Comparison of ENCODE assay signal across 21 mouse cellular contexts in the genomic region with DNA sequence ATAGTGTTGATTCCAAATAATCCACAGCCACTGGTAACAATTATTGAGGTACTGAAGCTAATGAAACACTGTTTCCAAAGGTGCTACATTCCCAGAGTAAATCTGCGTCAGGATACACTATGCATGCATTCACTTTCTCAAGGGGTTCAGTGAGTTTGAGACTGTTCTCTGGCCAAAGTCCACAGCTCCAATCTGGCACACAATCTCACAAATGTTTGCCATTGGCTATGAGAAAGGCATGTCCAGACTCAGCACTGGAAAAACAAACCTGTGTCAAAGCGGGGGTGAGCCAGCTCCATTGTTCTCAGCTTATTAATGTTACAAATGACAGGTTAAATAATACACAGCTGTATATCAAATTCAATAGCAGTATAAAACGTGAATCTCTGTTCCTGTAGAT. TPM values are rescaled to one million over a fixed set of nuclear protein-coding genes. Genes with fewer than 3 reads are reported as not detected.
A peak's percentile ranks its signal among the peaks of the same experiment; 100 is the strongest.
DNase-seq lines count a peak whose midpoint lies in the region; ATAC-seq and TF ChIP-seq lines count a peak whose summit lies in the region.
"Had no signal": no experiment of that assay in that cellular context is flagged by ENCODE, and none has a peak within 500 bp of the region (broad histone marks: within the 10 kb centered on the region; RNA-seq: fewer than 3 reads in every experiment).

No protein-coding gene starts in this region.

- DNase-seq in cerebellum, postnatal 14 days: peak; percentile 46 to 66
- no peak for DNase-seq in cerebellum, adult 8-10 months
- peak; percentile 16 for DNase-seq in lung, postnatal 25 days (ENCODE audit: low spot score)
- no peak for DNase-seq in lung, postnatal 4 days
- peak; percentile 71 for DNase-seq in kidney, adult 9 months
- DNase-seq in midbrain, postnatal 0 days (ENCODE audit: low spot score): no peak
- no peak for DNase-seq in liver, postnatal 0 days
- DNase-seq: adrenal gland, postnatal 25 days; cerebellum, adult 9-10 months; heart, postnatal 10 days; midbrain, embryonic 14.5 days; right cerebral cortex, postnatal 14 days; thymus, adult 2 months had no signal

- 42% methylated on average over 3 of the region's 3 CpGs for WGBS in stomach, embryonic 15.5 days
- WGBS in midbrain, postnatal 0 days: 71% methylated on average over 3 of the region's 3 CpGs
- 59% methylated on average over 3 of the region's 3 CpGs for WGBS in liver, postnatal 0 days (ENCODE audit: insufficient replicate concordance)

- H3K36me3 ChIP-seq in stomach, embryonic 15.5 days: no peaks in the 10 kb centered on the region
- H3K36me3 ChIP-seq in midbrain, postnatal 0 days (ENCODE audit: insufficient read depth, low read length): no peaks in the 10 kb centered on the region
- no peaks in the 10 kb centered on the region for H3K36me3 ChIP-seq in liver, postnatal 0 days (replicated peaks; ENCODE audit: insufficient read depth, low read length)

- no peak overlapping the region for H3K4me2 ChIP-seq in stomach, embryonic 15.5 days
- H3K4me2 ChIP-seq in midbrain, postnatal 0 days (ENCODE audit: low read depth, low read length, poor library complexity, severe bottlenecking): no peak overlapping the region
- no peak overlapping the region for H3K4me2 ChIP-seq in liver, postnatal 0 days (ENCODE audit: low read depth, low read length)
- H3K4me2 ChIP-seq: liver, embryonic 11.5 days had no signal

- ATAC-seq in stomach, embryonic 15.5 days (ENCODE audit: insufficient read depth, low FRiP score, low read depth): peak; percentile 85
- no peak for ATAC-seq in midbrain, postnatal 0 days (ENCODE audit: low FRiP score)
- no peak for ATAC-seq in liver, postnatal 0 days
- ATAC-seq: forebrain, embryonic 16.5 days had no signal

- H3K9ac ChIP-seq in stomach, embryonic 15.5 days: no peak overlapping the region
- H3K9ac ChIP-seq in midbrain, postnatal 0 days (replicated peaks; ENCODE audit: low read length, poor library complexity, severe bottlenecking): no peak overlapping the region
- H3K9ac ChIP-seq in liver, postnatal 0 days (replicated peaks): no peak overlapping the region

- H3K9me3 ChIP-seq in stomach, embryonic 15.5 days: no peaks in the 10 kb centered on the region
- no peaks in the 10 kb centered on the region for H3K9me3 ChIP-seq in midbrain, postnatal 0 days (ENCODE audit: low read length)
- no peaks in the 10 kb centered on the region for H3K9me3 ChIP-seq in liver, postnatal 0 days (ENCODE audit: low read length)

- TF ChIP-seq CTCF in midbrain, postnatal 0 days (IDR thresholded peaks at IDR 0.05): no peak
- TF ChIP-seq CTCF in liver, postnatal 0 days (IDR thresholded peaks at IDR 0.05; ENCODE audit: low read depth): no peak

- no peak for TF ChIP-seq EP300 in liver, postnatal 0 days (IDR thresholded peaks at IDR 0.05; ENCODE audit: low read depth)

- no peak overlapping the region for H3K4me3 ChIP-seq in stomach, embryonic 15.5 days (replicated peaks)
- no peak overlapping the region for H3K4me3 ChIP-seq in midbrain, postnatal 0 days (ENCODE audit: low read depth, low read length)
- H3K4me3 ChIP-seq in liver, postnatal 0 days (ENCODE audit: low read depth, low read length): no peak overlapping the region
- H3K4me3 ChIP-seq: erythroblast, embryonic 14.5 days had no signal

- H3K27me3 ChIP-seq in stomach, embryonic 15.5 days (replicated peaks): no peaks in the 10 kb centered on the region
- no peaks in the 10 kb centered on the region for H3K27me3 ChIP-seq in midbrain, postnatal 0 days (ENCODE audit: insufficient read depth, low read length)
- no peaks in the 10 kb centered on the region for H3K27me3 ChIP-seq in liver, postnatal 0 days (ENCODE audit: insufficient read depth, low read length)
- H3K27me3 ChIP-seq: CH12.LX had no signal

- H3K4me1 ChIP-seq in stomach, embryonic 15.5 days: peaks cover 2% of the 10 kb centered on the region; the same call in 1 of the 2 replicates
- H3K4me1 ChIP-seq in midbrain, postnatal 0 days (ENCODE audit: insufficient read depth, low read length): no peaks in the 10 kb centered on the region
- 0 out of 2 replicates have a peak, but pooled peaks cover 3% of the 10 kb centered on the region for H3K4me1 ChIP-seq in liver, postnatal 0 days (ENCODE audit: insufficient read depth)

- H3K27ac ChIP-seq in stomach, embryonic 15.5 days: no peak overlapping the region
- no peak overlapping the region for H3K27ac ChIP-seq in midbrain, postnatal 0 days (ENCODE audit: low read depth, low read length)
- H3K27ac ChIP-seq in liver, postnatal 0 days (ENCODE audit: low read depth): no peak overlapping the region

RNA-seq across cellular contexts. Expression of gene Taar4, which starts 1.2 kb away (rescaled TPM):
- not detected in 2 replicates for polyA plus RNA-seq in stomach, embryonic 15.5 days (2015; fragmentation: Nextera tagmentation; extraction: Ambion mirVana)
- not detected in 2 replicates for total RNA-seq in midbrain, postnatal 0 days (2014; rRNA removed)
- polyA plus RNA-seq in midbrain, postnatal 0 days (2015; fragmentation: Nextera tagmentation; extraction: Ambion mirVana): 0.15 TPM in 1 of 2 replicates, not detected in the other
- not detected in 2 replicates for polyA plus RNA-seq in liver, postnatal 0 days (2015; fragmentation: Nextera tagmentation; extraction: Ambion mirVana)
- total RNA-seq: adrenal gland, postnatal 25 days; CH12.LX; gastrocnemius, adult 8-10 months; heart, postnatal 10 days; layer of hippocampus, postnatal 10 days; left cerebral cortex, postnatal 14 days had no signal
- polyA plus RNA-seq: erythroblast, embryonic 14.5 days; forebrain, embryonic 16.5 days; liver, embryonic 11.5 days; midbrain, embryonic 14.5 days had no signal

RNA-seq across cellular contexts. Expression of gene Taar3, which starts 9.7 kb away (rescaled TPM):
- not detected in 2 replicates for polyA plus RNA-seq in stomach, embryonic 15.5 days (2015; fragmentation: Nextera tagmentation; extraction: Ambion mirVana)
- total RNA-seq in midbrain, postnatal 0 days (2014; rRNA removed): not detected in 2 replicates
- not detected in 2 replicates for polyA plus RNA-seq in midbrain, postnatal 0 days (2015; fragmentation: Nextera tagmentation; extraction: Ambion mirVana)
- polyA plus RNA-seq in liver, postnatal 0 days (2015; fragmentation: Nextera tagmentation; extraction: Ambion mirVana): not detected in 2 replicates
- total RNA-seq: adrenal gland, postnatal 25 days; CH12.LX; gastrocnemius, adult 8-10 months; heart, postnatal 10 days; layer of hippocampus, postnatal 10 days; left cerebral cortex, postnatal 14 days had no signal
- polyA plus RNA-seq: erythroblast, embryonic 14.5 days; forebrain, embryonic 16.5 days; liver, embryonic 11.5 days; midbrain, embryonic 14.5 days; thymus, adult 2 months had no signal

RNA-seq across cellular contexts. Expression of gene Taar5, which starts 11.4 kb away (rescaled TPM):
- polyA plus RNA-seq in stomach, embryonic 15.5 days (2015; fragmentation: Nextera tagmentation; extraction: Ambion mirVana): not detected in 2 replicates
- not detected in 2 replicates for total RNA-seq in midbrain, postnatal 0 days (2014; rRNA removed)
- polyA plus RNA-seq in midbrain, postnatal 0 days (2015; fragmentation: Nextera tagmentation; extraction: Ambion mirVana): not detected in 2 replicates
- polyA plus RNA-seq in liver, postnatal 0 days (2015; fragmentation: Nextera tagmentation; extraction: Ambion mirVana): not detected in 2 replicates
- total RNA-seq: adrenal gland, postnatal 25 days; CH12.LX; gastrocnemius, adult 8-10 months; heart, postnatal 10 days; layer of hippocampus, postnatal 10 days; left cerebral cortex, postnatal 14 days had no signal
- polyA plus RNA-seq: forebrain, embryonic 16.5 days; liver, embryonic 11.5 days; midbrain, embryonic 14.5 days; thymus, adult 2 months had no signal

RNA-seq across cellular contexts. Expression of gene Taar2, which starts 20.7 kb away (rescaled TPM):
- not detected in 2 replicates for polyA plus RNA-seq in stomach, embryonic 15.5 days (2015; fragmentation: Nextera tagmentation; extraction: Ambion mirVana)
- total RNA-seq in midbrain, postnatal 0 days (2014; rRNA removed): not detected in 2 replicates
- not detected in 2 replicates for polyA plus RNA-seq in midbrain, postnatal 0 days (2015; fragmentation: Nextera tagmentation; extraction: Ambion mirVana)
- polyA plus RNA-seq in liver, postnatal 0 days (2015; fragmentation: Nextera tagmentation; extraction: Ambion mirVana): not detected in 2 replicates
- total RNA-seq: adrenal gland, postnatal 25 days; CH12.LX; gastrocnemius, adult 8-10 months; heart, postnatal 10 days; layer of hippocampus, postnatal 10 days; left cerebral cortex, postnatal 14 days had no signal
- polyA plus RNA-seq: erythroblast, embryonic 14.5 days; forebrain, embryonic 16.5 days; liver, embryonic 11.5 days; midbrain, embryonic 14.5 days; thymus, adult 2 months had no signal

RNA-seq across cellular contexts. Expression of gene Taar6, which starts 26.4 kb away (rescaled TPM):
- polyA plus RNA-seq in stomach, embryonic 15.5 days (2015; fragmentation: Nextera tagmentation; extraction: Ambion mirVana): not detected in 2 replicates
- total RNA-seq in midbrain, postnatal 0 days (2014; rRNA removed): not detected in 2 replicates
- not detected in 2 replicates for polyA plus RNA-seq in midbrain, postnatal 0 days (2015; fragmentation: Nextera tagmentation; extraction: Ambion mirVana)
- not detected in 2 replicates for polyA plus RNA-seq in liver, postnatal 0 days (2015; fragmentation: Nextera tagmentation; extraction: Ambion mirVana)
- total RNA-seq: adrenal gland, postnatal 25 days; CH12.LX; gastrocnemius, adult 8-10 months; heart, postnatal 10 days; layer of hippocampus, postnatal 10 days; left cerebral cortex, postnatal 14 days had no signal
- polyA plus RNA-seq: erythroblast, embryonic 14.5 days; forebrain, embryonic 16.5 days; liver, embryonic 11.5 days; midbrain, embryonic 14.5 days; thymus, adult 2 months had no signal

Comparison
In these comparisons a context has a peak if more than half of its experiments do, and no peak if none do; other contexts are left out.
1. DNase-seq: peak in cerebellum, postnatal 14 days (2 of 2), lung, postnatal 25 days (single experiment) and kidney, adult 9 months (single experiment); none in cerebellum, adult 8-10 months (single experiment), lung, postnatal 4 days (0 of 2), midbrain, postnatal 0 days (single experiment) and liver, postnatal 0 days (single experiment).